Mouse (Mus musculus) hindbrain, embryonic 11.5 days (tissue): Measurements from ENCODE around the gene Arsg. TPM values are rescaled to one million over a fixed set of nuclear protein-coding genes. Genes with fewer than 3 reads are reported as not detected.

Experiments used
- ATAC-seq: fragments of 200-750 bp; cut with Nextera tagmentation; 2 replicates; pipeline ENCODE4 v1.8.0; 2017; ENCODE audit warnings: mild to moderate bottlenecking, moderate TSS enrichment, moderate library complexity; ENCODE audit not compliant: low FRiP score
- DNase-seq: peaks from one replicate; pipeline ENCODE4 v3.0.0-alpha.2; 2015; ENCODE audit warnings: low spot score
- H3K27ac ChIP-seq: fragments of 300-500 bp; sonication (generic); 2 replicates; pipeline ENCODE4 v1.5.1; 2014; ENCODE audit warnings: mild to moderate bottlenecking, low read depth, low read length
- H3K27me3 ChIP-seq: fragments of 300-500 bp; sonication (generic); 2 replicates; pipeline ENCODE4 v1.6.1; 2014; ENCODE audit warnings: mild to moderate bottlenecking, low read length, moderate library complexity, mixed read lengths; ENCODE audit not compliant: control insufficient read depth, insufficient read depth
- H3K36me3 ChIP-seq: fragments of 300-500 bp; sonication (generic); 2 replicates; pipeline ENCODE4 v1.6.1; 2014; ENCODE audit warnings: mild to moderate bottlenecking, low read length, moderate library complexity, mixed read lengths; ENCODE audit not compliant: control insufficient read depth, insufficient read depth
- H3K4me1 ChIP-seq: fragments of 300-500 bp; sonication (generic); replicated peaks from 2 replicates; pipeline ENCODE4 v1.6.1; 2014; ENCODE audit warnings: low read length, mixed read lengths; ENCODE audit not compliant: control insufficient read depth, insufficient read depth
- H3K4me2 ChIP-seq: fragments of 300-500 bp; sonication (generic); replicated peaks from 2 replicates; pipeline ENCODE4 v1.6.1; 2014; ENCODE audit warnings: mild to moderate bottlenecking, low read depth, low read length
- H3K4me3 ChIP-seq: fragments of 300-500 bp; sonication (generic); 2 replicates; pipeline ENCODE4 v1.5.1; 2014; ENCODE audit warnings: low read depth, low read length
- H3K9ac ChIP-seq: fragments of 300-500 bp; sonication (generic); 2 replicates; pipeline ENCODE4 v1.6.1; 2014; ENCODE audit warnings: low read depth, low read length
- H3K9me3 ChIP-seq: fragments of 300-500 bp; sonication (generic); 2 replicates; pipeline ENCODE4 v1.6.1; 2016; ENCODE audit warnings: low read length; ENCODE audit not compliant: control insufficient read depth
- WGBS: fragments of 180-500 bp; shearing (Covaris S2); extraction: QIAGEN DNeasy Blood & Tissue Kit; methylation state at CpG from one replicate; pipeline ENCODE4 v1.1.7; 2014; 5-methylcytosine and 5-hydroxymethylcytosine counted together
- polyA plus RNA-seq: library from polyadenylated mRNA; unstranded; fragments of >200 nt; fragmentation: Nextera tagmentation; extraction: Ambion mirVana; gene quantifications from 2 replicates; pipeline ENCODE4 v1.2.1, GENCODE M21; 2014

Gene Arsg
- polyA plus RNA-seq, 1 experiment from 2014 or later = 4.2 TPM

- no peak overlapping the region for H3K4me3 ChIP-seq
- ATAC-seq = no peak
- no peak overlapping the region for H3K4me2 ChIP-seq
- H3K9ac ChIP-seq = no peak overlapping the region
- no peak overlapping the region for H3K27ac ChIP-seq
- no peaks in the 10 kb centered on the region; the same call in 1 of the 2 replicates for H3K4me1 ChIP-seq
- H3K27me3 ChIP-seq = no peaks in the 10 kb centered on the region
- no peaks in the 10 kb centered on the region for H3K9me3 ChIP-seq
- H3K36me3 ChIP-seq = no peaks in the 10 kb centered on the region
- WGBS = 65% methylated on average over 14 of the region's 14 CpGs
- DNase-seq = no peak
Observed at GRCm38 (mm10) chr11:109495771-109496474, 22.7 kb downstream of the Arsg start.

- WGBS = 78% methylated on average over 7 of the region's 7 CpGs
- no peaks in the 10 kb centered on the region for H3K27me3 ChIP-seq
- no peak overlapping the region for H3K4me3 ChIP-seq
- no peaks in the 10 kb centered on the region for H3K9me3 ChIP-seq
- no peaks in the 10 kb centered on the region; the same call in 1 of the 2 replicates for H3K4me1 ChIP-seq
- no peaks in the 10 kb centered on the region for H3K36me3 ChIP-seq
- DNase-seq = no peak
- no peak overlapping the region for H3K27ac ChIP-seq
- no peak overlapping the region for H3K9ac ChIP-seq
- no peak overlapping the region for H3K4me2 ChIP-seq
- 0 out of 2 replicates have a peak, but pooled peaks have one; percentile 33 for ATAC-seq
Observed at GRCm38 (mm10) chr11:109496475-109496993, 23.4 kb downstream of the Arsg start.

DNA sequence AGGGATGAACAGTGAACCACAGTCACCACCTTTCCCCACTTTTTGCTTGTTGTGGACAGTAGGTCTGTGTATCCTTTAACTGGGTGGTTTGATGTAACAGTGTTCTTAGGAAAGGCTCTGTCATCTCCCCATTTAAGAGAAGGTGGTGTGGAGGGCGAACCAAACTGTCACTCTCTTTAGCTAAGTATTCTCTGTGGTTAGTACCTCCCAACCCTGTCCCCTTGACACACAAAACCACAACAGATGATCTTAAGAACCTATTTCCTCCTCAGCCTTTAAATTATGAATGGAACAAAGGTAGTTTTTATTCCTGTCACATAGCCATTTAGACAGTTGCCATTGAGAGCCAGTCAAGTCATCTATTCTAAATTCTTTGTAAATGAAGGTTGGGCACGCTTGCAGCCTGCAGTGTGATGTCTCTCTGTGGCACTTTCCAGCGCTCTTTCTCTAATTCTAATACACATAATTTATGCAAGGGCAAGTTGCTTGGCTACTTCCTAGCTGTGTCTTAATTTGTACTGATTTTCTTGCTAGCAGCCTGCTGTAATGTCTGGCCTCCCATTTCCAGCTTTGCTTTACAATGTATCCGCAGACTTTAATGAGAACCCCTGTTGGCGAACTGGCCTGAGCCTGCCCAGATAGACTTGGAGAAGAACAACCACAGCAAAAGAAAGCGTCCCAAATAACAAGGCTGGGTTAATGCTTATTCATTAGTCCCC is 24.0 kb downstream of the Arsg start:
- 58% methylated on average over 6 of the region's 6 CpGs for WGBS
- Histone ChIP-seq H3K4me3 (no peak overlapping the region), H3K36me3 (no peaks in the 10 kb centered on the region), H3K4me2 (no peak overlapping the region), H3K27ac (no peak overlapping the region), H3K27me3 (no peaks in the 10 kb centered on the region), H3K9ac (no peak overlapping the region), H3K4me1 (no peaks in the 10 kb centered on the region; the same call in 1 of the 2 replicates), H3K9me3 (no peaks in the 10 kb centered on the region)
- ATAC-seq (0 out of 2 replicates have a peak, but pooled peaks have one; percentile 7), DNase-seq (no peak)

- Histone ChIP-seq H3K4me1 (no peaks in the 10 kb centered on the region; the same call in 1 of the 2 replicates), H3K27ac (no peak overlapping the region), H3K4me2 (no peak overlapping the region), H3K27me3 (no peaks in the 10 kb centered on the region), H3K9ac (no peak overlapping the region), H3K4me3 (no peak overlapping the region), H3K9me3 (no peaks in the 10 kb centered on the region), H3K36me3 (no peaks in the 10 kb centered on the region)
- ATAC-seq (no peak), DNase-seq (no peak)
- 82% methylated on average over 9 of the region's 9 CpGs for WGBS
Observed at GRCm38 (mm10) chr11:109497990-109498389, 24.8 kb downstream of the Arsg start.

GRCm38 (mm10) chr11:109500206-109500605 is 27.0 kb downstream of the Arsg start:
- DNase-seq (no peak), ATAC-seq (no peak)
- H3K9ac ChIP-seq = no peak overlapping the region
- no peaks in the 10 kb centered on the region for H3K36me3 ChIP-seq
- H3K9me3 ChIP-seq = no peaks in the 10 kb centered on the region
- H3K4me3 ChIP-seq = no peak overlapping the region
- no peak overlapping the region for H3K4me2 ChIP-seq
- H3K27ac ChIP-seq = no peak overlapping the region
- WGBS = 92% methylated on average over 5 of the region's 5 CpGs
- no peaks in the 10 kb centered on the region for H3K27me3 ChIP-seq
- H3K4me1 ChIP-seq = no peaks in the 10 kb centered on the region; the same call in 1 of the 2 replicates

DNA sequence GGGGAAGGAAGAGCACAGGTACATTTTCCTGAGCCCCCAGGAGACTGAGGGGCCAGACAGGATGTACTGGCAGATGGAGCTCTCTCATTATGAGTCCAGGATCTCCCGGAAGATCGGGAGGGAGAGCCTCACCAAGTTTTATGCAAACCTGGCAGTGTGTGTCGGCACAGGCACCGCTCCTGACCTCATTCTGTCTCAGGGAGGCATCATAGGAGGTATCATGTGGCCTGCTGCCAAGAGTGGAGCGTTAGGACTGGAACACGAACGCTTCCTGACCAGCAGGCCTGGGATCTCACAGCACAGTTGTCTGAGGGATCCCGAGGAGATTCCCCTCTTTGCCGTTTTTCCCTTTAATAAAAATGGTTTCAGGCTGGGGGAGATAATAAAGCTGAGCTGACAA is 31.8 kb downstream of the Arsg start:
- no peaks in the 10 kb centered on the region for H3K27me3 ChIP-seq
- no peak for DNase-seq
- H3K9me3 ChIP-seq = no peaks in the 10 kb centered on the region
- H3K36me3 ChIP-seq = no peaks in the 10 kb centered on the region
- no peak overlapping the region for H3K9ac ChIP-seq
- 85% methylated on average over 9 of the region's 9 CpGs for WGBS
- no peak for ATAC-seq
- H3K4me2 ChIP-seq = no peak overlapping the region
- no peaks in the 10 kb centered on the region for H3K4me1 ChIP-seq
- H3K27ac ChIP-seq = no peak overlapping the region
- no peak overlapping the region for H3K4me3 ChIP-seq

GRCm38 (mm10) chr11:109505823-109506222 is 32.6 kb downstream of the Arsg start:
- no peak for DNase-seq
- 76% methylated on average over 4 of the region's 4 CpGs for whole genome bisulfite sequencing
- no peak overlapping the region for H3K9ac ChIP-seq

GRCm38 (mm10) chr11:109507068-109507467 is 33.9 kb downstream of the Arsg start:
- ATAC-seq = no peak
- WGBS = 43% methylated on average over 3 of the region's 3 CpGs
- Histone ChIP-seq H3K4me1 (no peaks in the 10 kb centered on the region), H3K27ac (no peak overlapping the region), H3K9ac (no peak overlapping the region), H3K27me3 (no peaks in the 10 kb centered on the region), H3K9me3 (no peaks in the 10 kb centered on the region), H3K4me2 (no peak overlapping the region), H3K36me3 (no peaks in the 10 kb centered on the region), H3K4me3 (no peak overlapping the region)
- DNase-seq = peak; percentile 8

More at GRCm38 (mm10) chr11:109505823-109506222, 32.6 kb downstream of the Arsg start:
- Histone ChIP-seq H3K27me3 (no peaks in the 10 kb centered on the region), H3K4me1 (no peaks in the 10 kb centered on the region), H3K36me3 (no peaks in the 10 kb centered on the region), H3K27ac (no peak overlapping the region), H3K9me3 (no peaks in the 10 kb centered on the region), H3K4me2 (no peak overlapping the region), H3K4me3 (no peak overlapping the region)
- no peak for ATAC-seq
